Mouse (Mus musculus) ES-Bruce4 (cell line): Measurements from ENCODE around the gene Srarp.

Source experiments
- CTCF ChIP-seq: IDR thresholded peaks from one replicate; pipeline ENCODE4 v1.8.1; 2011; ENCODE audit warnings: low read depth, low read length
- POLR2A ChIP-seq: IDR thresholded peaks from one replicate; pipeline ENCODE4 v1.8.1; 2011; ENCODE audit warnings: low read length; ENCODE audit not compliant: insufficient read depth

GRCm38 (mm10) chr4:141456193-141456938 lies 20.5 kb upstream of the Srarp start:
- TF ChIP-seq POLR2A: no peak
- no peak for TF ChIP-seq CTCF
